Mouse (Mus musculus): ENCODE measurements around the gene Vrk1. TPM values are rescaled to one million over a fixed set of nuclear protein-coding genes. Genes with fewer than 3 reads are reported as not detected.

Gene Vrk1
- polyA plus RNA-seq, 1 experiment, result 65.8 TPM

DNA sequence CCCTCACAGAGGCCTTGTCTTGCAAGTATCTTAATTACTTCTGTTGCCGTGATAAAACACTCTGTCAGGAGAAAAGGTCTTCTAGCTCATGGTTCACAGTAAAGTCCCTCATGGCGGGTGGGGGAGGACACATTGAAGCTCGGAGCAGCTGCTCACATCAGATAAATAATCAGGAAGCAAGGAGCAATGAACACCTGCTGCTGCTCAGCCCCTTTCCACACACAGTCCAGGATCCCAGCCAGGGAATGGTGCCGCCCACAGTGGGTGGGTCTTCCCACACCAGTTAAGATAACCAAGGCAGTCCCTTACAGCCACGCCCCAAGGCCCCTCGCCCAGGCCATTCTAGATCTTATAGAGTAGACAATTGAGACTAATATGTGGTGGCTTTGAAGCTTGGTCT lies 3.8 kb upstream of the Vrk1 start:
- 51% methylated on average over 6 of the region's 6 CpGs for WGBS
- H3K4me1 ChIP-seq (ENCODE audit: control insufficient read depth, insufficient read depth, low read length), result peaks cover 2% of the 10 kb centered on the region; the same call in 1 of the 2 replicates
- no peak overlapping the region for H3K27ac ChIP-seq (ENCODE audit: control insufficient read depth, insufficient read depth, low read depth, low read length, poor library complexity)
- TF ChIP-seq CTCF (IDR thresholded peaks at IDR 0.05; ENCODE audit: control insufficient read depth, insufficient read depth, low read length) (no peak), POLR2A (IDR thresholded peaks at IDR 0.05; ENCODE audit: borderline replicate concordance, control insufficient read depth, low read depth, low read length) (no peak)
- no peak overlapping the region for H3K4me3 ChIP-seq (replicated peaks; ENCODE audit: control insufficient read depth, low read depth, low read length)

DNA sequence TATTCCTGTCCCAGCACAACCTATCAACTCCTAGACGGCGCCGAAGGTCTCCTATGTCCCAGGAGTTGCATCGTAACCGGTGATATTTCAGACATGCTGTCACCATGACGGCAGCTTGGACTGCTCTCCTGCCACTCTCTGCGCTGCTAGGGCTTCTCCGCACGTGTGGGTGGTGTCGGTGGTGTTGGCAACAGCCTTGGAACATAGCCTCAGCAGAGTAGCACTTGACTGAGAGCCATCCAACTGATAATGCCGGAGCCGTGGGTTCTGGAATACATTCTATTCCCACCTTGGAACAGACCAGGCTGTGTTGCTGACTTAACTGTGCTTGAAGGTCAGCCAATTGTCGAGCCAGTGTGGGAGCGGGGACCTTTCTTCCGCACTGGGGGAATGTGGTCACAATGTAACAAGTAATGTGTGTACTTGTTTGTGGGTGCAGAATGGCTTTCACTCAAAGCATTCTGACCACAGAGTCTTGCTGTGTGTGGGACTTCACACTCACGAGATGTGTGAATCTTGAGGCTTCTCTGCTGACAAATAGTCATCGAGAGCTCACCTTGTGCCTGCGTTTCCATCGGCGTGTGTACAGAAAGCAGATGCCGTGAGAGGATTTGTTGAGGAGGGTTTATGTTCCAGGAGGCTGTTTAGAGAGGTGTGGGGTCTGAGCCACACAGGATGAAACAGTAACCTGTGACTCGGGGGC lies 1.5 kb upstream of the Vrk1 start:
- 88% methylated on average over 22 of the region's 22 CpGs for WGBS
- Histone ChIP-seq H3K4me1 (ENCODE audit: control insufficient read depth, insufficient read depth, low read length) (peaks cover 4% of the 10 kb centered on the region), H3K4me3 (replicated peaks; ENCODE audit: control insufficient read depth, low read depth, low read length) (no peak overlapping the region), H3K27ac (ENCODE audit: control insufficient read depth, insufficient read depth, low read depth, low read length, poor library complexity) (no peak overlapping the region)
- TF ChIP-seq CTCF (IDR thresholded peaks at IDR 0.05; ENCODE audit: control insufficient read depth, insufficient read depth, low read length), result no peak
- TF ChIP-seq POLR2A (IDR thresholded peaks at IDR 0.05; ENCODE audit: borderline replicate concordance, control insufficient read depth, low read depth, low read length), result no peak

DNA sequence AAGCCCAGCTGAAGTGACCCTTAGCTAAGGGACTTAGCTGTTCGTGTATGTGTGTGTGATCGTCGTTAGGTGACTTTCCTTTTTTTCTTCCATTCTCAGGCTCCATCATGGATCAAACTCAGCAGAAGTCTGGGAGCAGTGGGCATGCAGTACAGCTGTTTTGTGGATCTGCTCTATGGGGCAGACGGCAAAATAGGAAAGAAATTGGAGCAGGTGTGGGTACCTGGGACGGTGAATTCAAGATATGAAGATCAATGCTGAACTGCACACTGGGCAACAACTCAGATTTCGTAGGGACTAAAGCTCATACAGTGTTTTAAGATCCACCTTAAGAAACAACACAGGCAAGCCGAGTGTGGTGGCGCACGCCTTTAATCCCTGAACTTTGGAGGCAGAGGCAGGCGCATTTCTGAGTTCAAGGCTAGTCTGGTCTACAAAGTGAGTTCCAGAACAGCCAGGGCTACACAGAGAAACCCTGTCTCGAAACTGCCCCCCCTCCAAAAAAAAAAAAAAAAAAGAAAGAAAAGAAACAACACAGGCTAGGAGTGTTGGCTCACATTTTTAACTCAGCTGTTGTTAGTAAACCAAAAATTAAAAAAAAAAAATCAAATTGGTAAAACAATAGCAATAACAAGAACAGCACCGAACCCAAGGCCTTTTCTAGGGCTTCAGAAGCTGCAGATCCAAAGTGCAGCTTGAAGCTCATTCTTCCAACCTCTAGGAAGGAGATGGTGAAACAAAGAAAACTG lies 732 bp upstream of the Vrk1 start:
- H3K4me1 ChIP-seq (ENCODE audit: control insufficient read depth, insufficient read depth, low read length), result peaks cover 4% of the 10 kb centered on the region
- 81% methylated on average over 12 of the region's 12 CpGs for WGBS
- no peak overlapping the region for H3K4me3 ChIP-seq (replicated peaks; ENCODE audit: control insufficient read depth, low read depth, low read length)
- TF ChIP-seq POLR2A (IDR thresholded peaks at IDR 0.05; ENCODE audit: borderline replicate concordance, control insufficient read depth, low read depth, low read length) (no peak), CTCF (IDR thresholded peaks at IDR 0.05; ENCODE audit: control insufficient read depth, insufficient read depth, low read length) (no peak)
- no peak overlapping the region for H3K27ac ChIP-seq (ENCODE audit: control insufficient read depth, insufficient read depth, low read depth, low read length, poor library complexity)

DNA sequence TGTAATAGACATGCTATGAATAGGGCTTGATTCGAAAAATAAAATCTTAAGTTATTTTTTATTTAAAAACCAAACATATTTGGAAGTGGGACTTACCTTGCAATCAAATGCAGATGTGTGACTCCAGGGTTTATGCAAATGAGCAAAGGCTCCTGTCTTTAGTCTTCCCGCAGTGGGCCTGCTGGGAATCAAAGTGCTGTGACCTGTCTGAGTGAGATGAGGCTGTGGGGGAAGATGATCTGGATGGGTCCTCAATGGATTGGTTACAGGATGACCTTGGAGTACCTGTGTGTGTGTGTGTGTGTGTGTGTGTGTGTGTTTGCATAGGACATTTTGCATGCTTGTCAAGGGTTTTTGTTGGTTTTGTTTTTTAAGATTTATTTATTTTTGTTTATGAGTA lies 2.1 kb downstream of the Vrk1 start:
- H3K4me1 ChIP-seq (ENCODE audit: control insufficient read depth, insufficient read depth, low read length), result peaks cover 2% of the 10 kb centered on the region

DNA sequence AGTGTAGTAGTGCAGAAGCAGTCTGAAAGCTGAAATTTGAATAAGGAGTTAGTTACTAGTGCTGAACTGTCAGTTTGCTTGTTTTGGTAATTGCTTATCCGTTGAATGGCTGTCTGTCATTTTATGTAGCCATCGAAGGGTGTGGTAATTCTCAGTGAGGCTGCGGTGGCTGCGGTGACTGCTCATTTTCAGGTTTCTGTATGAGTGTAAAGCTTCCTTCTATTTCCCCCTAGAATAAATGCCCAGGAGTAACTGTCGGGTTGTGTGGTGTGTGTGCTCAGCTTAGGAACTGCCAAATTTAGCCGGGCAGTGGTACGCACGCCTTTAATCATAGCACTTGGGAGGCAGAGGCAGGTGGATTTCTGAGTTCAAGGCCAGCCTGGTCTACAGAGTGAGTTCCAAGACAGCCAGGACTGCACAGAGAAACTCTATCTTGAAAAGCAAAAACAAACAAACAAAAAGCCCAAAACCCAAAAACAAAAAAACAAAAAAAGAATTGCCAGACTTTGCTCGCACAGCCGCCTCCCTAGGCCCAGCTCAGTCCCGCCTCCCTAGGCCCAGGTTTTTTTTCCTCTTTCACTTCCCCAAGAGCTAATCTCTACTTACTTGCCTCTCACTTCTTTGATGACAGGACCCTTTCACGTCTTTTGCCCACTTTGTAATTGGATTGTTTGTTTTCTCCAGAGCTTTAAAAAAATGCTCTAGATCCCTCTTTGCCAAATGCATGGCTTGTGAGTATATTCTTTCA lies 6.4 kb downstream of the Vrk1 start:
- TF ChIP-seq POLR2A (IDR thresholded peaks at IDR 0.05; ENCODE audit: borderline replicate concordance, control insufficient read depth, low read depth, low read length) (no peak), CTCF (IDR thresholded peaks at IDR 0.05; ENCODE audit: control insufficient read depth, insufficient read depth, low read length) (no peak)
- WGBS, result 36% methylated on average over 12 of the region's 12 CpGs
- Histone ChIP-seq H3K4me1 (ENCODE audit: control insufficient read depth, insufficient read depth, low read length) (no peaks in the 10 kb centered on the region; the same call in 1 of the 2 replicates), H3K27ac (ENCODE audit: control insufficient read depth, insufficient read depth, low read depth, low read length, poor library complexity) (peak overlapping the region; percentile 37; the same call in 1 of the 2 replicates), H3K4me3 (replicated peaks; ENCODE audit: control insufficient read depth, low read depth, low read length) (no peak overlapping the region)

More for the DNA sequence above, 2.1 kb downstream of the Vrk1 start:
- no peak for TF ChIP-seq CTCF (IDR thresholded peaks at IDR 0.05; ENCODE audit: control insufficient read depth, insufficient read depth, low read length)
- H3K4me3 ChIP-seq (replicated peaks; ENCODE audit: control insufficient read depth, low read depth, low read length), result no peak overlapping the region
- no peak overlapping the region for H3K27ac ChIP-seq (ENCODE audit: control insufficient read depth, insufficient read depth, low read depth, low read length, poor library complexity)
- WGBS, result 84% methylated on average over 2 of the region's 2 CpGs

DNA sequence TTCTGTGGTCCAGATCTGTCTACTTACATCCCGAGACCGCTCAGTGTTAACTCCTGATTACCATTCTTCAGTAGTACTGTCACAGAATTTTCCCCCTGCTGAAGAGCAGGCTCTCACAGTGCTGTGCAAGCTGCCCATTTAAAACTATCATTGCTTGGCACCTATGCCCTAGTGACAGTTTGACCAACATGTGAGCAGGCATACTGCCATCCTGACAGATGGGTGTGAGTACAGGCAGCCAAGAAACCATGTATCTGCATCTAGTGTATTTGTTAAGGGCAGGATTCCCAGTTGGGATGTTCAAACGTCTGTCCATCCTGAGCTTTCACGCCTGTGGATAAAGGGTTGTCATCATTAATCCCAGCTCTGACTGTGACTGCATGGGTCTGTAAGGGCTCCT lies 10.0 kb downstream of the Vrk1 start:
- 87% methylated on average over 4 of the region's 4 CpGs for WGBS
- no peak for TF ChIP-seq POLR2A (IDR thresholded peaks at IDR 0.05; ENCODE audit: borderline replicate concordance, control insufficient read depth, low read depth, low read length)
- TF ChIP-seq CTCF (IDR thresholded peaks at IDR 0.05; ENCODE audit: control insufficient read depth, insufficient read depth, low read length), result no peak
- H3K27ac ChIP-seq (ENCODE audit: control insufficient read depth, insufficient read depth, low read depth, low read length, poor library complexity), result no peak overlapping the region
- H3K4me1 ChIP-seq (ENCODE audit: control insufficient read depth, insufficient read depth, low read length), result no peaks in the 10 kb centered on the region; the same call in 1 of the 2 replicates
- no peak overlapping the region for H3K4me3 ChIP-seq (replicated peaks; ENCODE audit: control insufficient read depth, low read depth, low read length)

DNA sequence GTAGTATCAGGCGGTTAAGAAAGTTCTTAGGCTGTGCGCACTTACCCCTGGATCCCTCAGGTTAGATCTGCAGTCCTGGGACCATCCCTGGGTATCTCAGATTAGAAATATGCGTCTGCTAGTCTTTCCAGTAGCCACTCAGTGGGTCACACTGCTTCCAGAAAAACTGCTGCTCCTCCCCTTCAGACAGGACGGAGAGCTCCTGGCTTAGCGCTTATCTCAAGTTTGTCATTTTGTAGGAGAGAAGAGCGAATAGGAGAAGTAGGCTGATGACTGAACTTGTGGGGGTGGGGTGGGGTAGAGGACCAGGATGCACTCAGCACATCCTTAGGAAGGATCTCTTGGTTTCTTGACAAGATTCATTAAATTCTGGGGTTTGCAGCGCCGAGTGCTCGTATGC lies 13.6 kb downstream of the Vrk1 start:
- 72% methylated on average over 9 of the region's 9 CpGs for WGBS
- peaks cover 5% of the 10 kb centered on the region; the same call in 1 of the 2 replicates for H3K4me1 ChIP-seq (ENCODE audit: control insufficient read depth, insufficient read depth, low read length)
- TF ChIP-seq CTCF (IDR thresholded peaks at IDR 0.05; ENCODE audit: control insufficient read depth, insufficient read depth, low read length), result no peak
- TF ChIP-seq POLR2A (IDR thresholded peaks at IDR 0.05; ENCODE audit: borderline replicate concordance, control insufficient read depth, low read depth, low read length), result no peak
- no peak overlapping the region for H3K27ac ChIP-seq (ENCODE audit: control insufficient read depth, insufficient read depth, low read depth, low read length, poor library complexity)
- no peak overlapping the region for H3K4me3 ChIP-seq (replicated peaks; ENCODE audit: control insufficient read depth, low read depth, low read length)

DNA sequence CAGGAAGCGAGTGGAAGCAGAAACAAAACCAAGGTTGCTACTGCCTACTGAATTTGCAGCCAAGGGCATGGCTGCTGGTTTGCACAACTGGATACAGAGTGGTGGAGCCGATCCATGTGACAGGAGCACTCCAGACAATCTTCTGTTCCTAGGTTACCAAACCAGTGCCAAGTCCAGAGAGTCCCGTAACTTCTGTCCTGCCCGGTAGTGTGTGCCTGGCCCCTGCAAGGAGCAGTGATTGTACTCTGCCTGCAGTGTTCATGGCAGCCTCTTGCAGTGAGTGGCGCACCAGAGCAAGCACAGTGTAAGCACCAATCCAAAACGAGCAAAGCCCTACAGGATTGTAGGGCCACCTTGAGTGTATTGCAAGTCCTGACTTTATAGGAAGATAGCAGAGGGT lies 15.4 kb downstream of the Vrk1 start:
- TF ChIP-seq CTCF (IDR thresholded peaks at IDR 0.05; ENCODE audit: control insufficient read depth, insufficient read depth, low read length) (peak; percentile 43), POLR2A (IDR thresholded peaks at IDR 0.05; ENCODE audit: borderline replicate concordance, control insufficient read depth, low read depth, low read length) (no peak)
- Histone ChIP-seq H3K4me1 (ENCODE audit: control insufficient read depth, insufficient read depth, low read length) (peaks cover 8% of the 10 kb centered on the region), H3K4me3 (replicated peaks; ENCODE audit: control insufficient read depth, low read depth, low read length) (no peak overlapping the region), H3K27ac (ENCODE audit: control insufficient read depth, insufficient read depth, low read depth, low read length, poor library complexity) (peak overlapping the region; percentile 8; the same call in 1 of the 2 replicates)
- 59% methylated on average over 6 of the region's 6 CpGs for WGBS

All from bone marrow, adult 2 months (tissue).